Mouse (Mus musculus) midbrain, postnatal 0 days (tissue): ENCODE results near the gene Unc5a. TPM values are rescaled to one million over a fixed set of nuclear protein-coding genes. Genes with fewer than 3 reads are reported as not detected.

Experiments
- ATAC-seq: fragments of 200-750 bp; cut with Nextera tagmentation; 2 replicates; pipeline ENCODE4 v1.8.0; 2017; ENCODE audit warnings: moderate number of reproducible peaks, mild to moderate bottlenecking, moderate TSS enrichment, moderate library complexity; ENCODE audit not compliant: low FRiP score
- DNase-seq: peaks from one replicate; pipeline ENCODE4 v3.0.0-alpha.2; 2015; ENCODE audit warnings: low spot score
- H3K27ac ChIP-seq: fragments of 300-500 bp; sonication (generic); 2 replicates; pipeline ENCODE4 v1.5.1; 2014; ENCODE audit warnings: low read depth, mild to moderate bottlenecking, low read length, mixed read lengths
- H3K27me3 ChIP-seq: fragments of 300-500 bp; sonication (generic); 2 replicates; pipeline ENCODE4 v1.6.1; 2014; ENCODE audit warnings: low read length, control low read depth, mixed read lengths; ENCODE audit not compliant: insufficient read depth
- H3K36me3 ChIP-seq: fragments of 300-500 bp; sonication (generic); 2 replicates; pipeline ENCODE4 v1.6.1; 2014; ENCODE audit warnings: low read length, control low read depth, mixed read lengths; ENCODE audit not compliant: insufficient read depth
- H3K4me1 ChIP-seq: fragments of 300-500 bp; sonication (generic); 2 replicates; pipeline ENCODE4 v1.6.1; 2014; ENCODE audit warnings: mild to moderate bottlenecking, control low read depth, antibody characterized with exemption, low read length, mixed read lengths; ENCODE audit not compliant: insufficient read depth
- H3K4me2 ChIP-seq: fragments of 300-500 bp; sonication (generic); 2 replicates; pipeline ENCODE4 v1.6.1; 2014; ENCODE audit warnings: low read depth, mild to moderate bottlenecking, low read length, mixed read lengths; ENCODE audit not compliant: poor library complexity, severe bottlenecking
- H3K4me3 ChIP-seq: fragments of 300-500 bp; sonication (generic); 2 replicates; pipeline ENCODE4 v1.5.1; 2014; ENCODE audit warnings: low read depth, mild to moderate bottlenecking, low read length, moderate library complexity
- H3K9ac ChIP-seq: fragments of 300-500 bp; sonication (generic); replicated peaks from 2 replicates; pipeline ENCODE4 v1.6.1; 2014; ENCODE audit warnings: mild to moderate bottlenecking, low read length, moderate library complexity, mixed read lengths; ENCODE audit not compliant: poor library complexity, severe bottlenecking
- H3K9me3 ChIP-seq: fragments of 300-500 bp; sonication (generic); 2 replicates; pipeline ENCODE4 v1.6.1; 2016; ENCODE audit warnings: low read length, control low read depth
- CTCF ChIP-seq: IDR thresholded peaks from 2 replicates; pipeline ENCODE4 v1.5.1; 2016; ENCODE audit warnings: antibody characterized with exemption, mild to moderate bottlenecking
- WGBS: fragments of 180-500 bp; shearing (Covaris S2); extraction: QIAGEN DNeasy Blood & Tissue Kit; methylation state at CpG from one replicate; pipeline ENCODE4 v1.1.7; 2014; 5-methylcytosine and 5-hydroxymethylcytosine counted together
- polyA plus RNA-seq: library from polyadenylated mRNA; unstranded; fragments of >200 nt; fragmentation: Nextera tagmentation; extraction: Ambion mirVana; gene quantifications from 2 replicates; pipeline ENCODE4 v1.2.1, GENCODE M21; 2015
- total RNA-seq: library from RNA; depleted of rRNA; stranded (reverse); fragments of >200 nt; gene quantifications from 2 replicates; pipeline ENCODE4 v1.2.3, GENCODE M21; 2014; rRNA removed

The Unc5a gene
- total and polyA plus RNA-seq, 2 experiments from 2014 or later = 14.3 to 29.0 TPM

DNA sequence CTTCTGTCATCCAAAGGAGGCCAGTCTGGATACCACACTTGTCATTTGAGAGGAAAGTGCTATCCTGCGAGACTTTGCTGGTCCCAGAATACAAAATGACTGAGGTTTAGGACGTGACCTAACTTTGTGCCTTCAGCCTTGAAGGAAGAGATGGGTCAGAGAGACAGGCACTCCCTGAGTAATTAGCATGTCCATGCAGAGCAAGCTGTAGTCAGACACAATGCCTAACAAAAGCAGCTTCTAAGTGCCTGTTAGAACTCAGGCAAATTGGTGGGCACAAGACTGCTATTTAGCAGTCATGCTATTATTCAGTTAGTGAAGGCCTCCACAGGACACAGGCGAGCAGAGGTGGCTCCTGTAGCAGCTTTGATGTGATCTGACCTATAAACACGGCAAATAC, 73.0 kb downstream of the Unc5a start:
- DNase-seq (no peak), ATAC-seq (no peak)
- Histone ChIP-seq H3K27ac (no peak overlapping the region), H3K9me3 (no peaks in the 10 kb centered on the region), H3K27me3 (no peaks in the 10 kb centered on the region), H3K9ac (no peak overlapping the region), H3K36me3 (no peaks in the 10 kb centered on the region), H3K4me2 (no peak overlapping the region), H3K4me3 (no peak overlapping the region), H3K4me1 (no peaks in the 10 kb centered on the region)
- no peak for TF ChIP-seq CTCF
- 45% methylated on average over 4 of the region's 4 CpGs for WGBS

GRCm38 (mm10) chr13:55022715-55023114, 73.5 kb downstream of the Unc5a start:
- H3K4me3 ChIP-seq = no peak overlapping the region
- no peaks in the 10 kb centered on the region for H3K4me1 ChIP-seq
- no peaks in the 10 kb centered on the region for H3K9me3 ChIP-seq
- H3K27ac ChIP-seq = no peak overlapping the region
- ATAC-seq = no peak
- no peak for TF ChIP-seq CTCF
- H3K4me2 ChIP-seq = no peak overlapping the region
- no peak overlapping the region for H3K9ac ChIP-seq
- DNase-seq = no peak
- whole genome bisulfite sequencing = 85% methylated on average over 9 of the region's 9 CpGs
- H3K36me3 ChIP-seq = no peaks in the 10 kb centered on the region
- H3K27me3 ChIP-seq = no peaks in the 10 kb centered on the region

- DNase-seq (no peak), ATAC-seq (no peak)
- Histone ChIP-seq H3K36me3 (no peaks in the 10 kb centered on the region), H3K9me3 (no peaks in the 10 kb centered on the region), H3K27ac (no peak overlapping the region), H3K4me3 (no peak overlapping the region), H3K27me3 (no peaks in the 10 kb centered on the region), H3K4me1 (no peaks in the 10 kb centered on the region), H3K4me2 (no peak overlapping the region), H3K9ac (no peak overlapping the region)
- no peak for TF ChIP-seq CTCF
- WGBS = 83% methylated on average over 2 of the region's 2 CpGs
These were observed 75.0 kb downstream of the Unc5a start for GRCm38 (mm10) chr13:55024215-55024614.

GRCm38 (mm10) chr13:55040016-55040415, 90.8 kb downstream of the Unc5a start:
- H3K9ac ChIP-seq = no peak overlapping the region
- H3K4me1 ChIP-seq = no peaks in the 10 kb centered on the region
- H3K27ac ChIP-seq = no peak overlapping the region
- H3K36me3 ChIP-seq = no peaks in the 10 kb centered on the region; the same call in 1 of the 2 replicates
- H3K27me3 ChIP-seq = no peaks in the 10 kb centered on the region
- 96% methylated on average over 2 of the region's 2 CpGs for WGBS
- TF ChIP-seq CTCF = no peak
- ATAC-seq (no peak), DNase-seq (no peak)
- H3K4me2 ChIP-seq = no peak overlapping the region
- no peaks in the 10 kb centered on the region for H3K9me3 ChIP-seq
- no peak overlapping the region for H3K4me3 ChIP-seq

DNA sequence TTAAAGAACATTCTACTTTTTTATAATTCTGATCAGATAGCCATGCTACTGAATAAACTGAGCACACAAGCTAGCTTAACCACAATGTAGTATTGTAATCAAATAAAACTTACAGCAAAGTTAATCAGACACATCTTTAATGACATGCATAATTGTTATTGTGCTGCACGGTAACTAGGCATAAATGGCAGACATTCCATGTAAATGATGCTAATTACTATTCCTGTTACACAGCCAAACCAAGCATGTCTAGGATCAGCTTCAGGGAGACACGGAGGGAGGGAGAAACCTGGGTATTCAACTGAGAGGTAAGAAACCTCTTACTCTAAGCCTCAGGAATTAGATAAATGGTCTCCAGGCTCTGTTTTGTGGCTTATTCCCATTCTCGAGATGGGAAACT, 98.5 kb downstream of the Unc5a start:
- Histone ChIP-seq H3K27ac (no peak overlapping the region), H3K36me3 (no peaks in the 10 kb centered on the region), H3K4me3 (no peak overlapping the region), H3K9me3 (no peaks in the 10 kb centered on the region), H3K27me3 (no peaks in the 10 kb centered on the region), H3K4me1 (no peaks in the 10 kb centered on the region), H3K9ac (no peak overlapping the region), H3K4me2 (no peak overlapping the region)
- no peak for TF ChIP-seq CTCF
- 49% methylated on average over 3 of the region's 3 CpGs for WGBS
- DNase-seq = no peak
- no peak for ATAC-seq

Other genes starting within 250 kb of the Unc5a start
- 0.33 and 0.52 TPM in 2 replicates for gene Cdhr2, start 247.9 kb upstream of the Unc5a start, total RNA-seq
- gene Cdhr2, start 247.9 kb upstream of the Unc5a start, polyA plus RNA-seq = 0.65 and 0.84 TPM in 2 replicates
- 167 and 170 TPM in 2 replicates for gene Gprin1, start 199.5 kb upstream of the Unc5a start, total RNA-seq
- gene Gprin1, start 199.5 kb upstream of the Unc5a start, polyA plus RNA-seq = 21.7 and 23.0 TPM in 2 replicates
- 84.6 and 90.6 TPM in 2 replicates for gene Sncb, start 182.8 kb upstream of the Unc5a start, total RNA-seq
- 213 and 233 TPM in 2 replicates for gene Sncb, start 182.8 kb upstream of the Unc5a start, polyA plus RNA-seq
- gene Eif4e1b, start 165.4 kb upstream of the Unc5a start, total RNA-seq = not detected in 2 replicates
- gene Eif4e1b, start 165.4 kb upstream of the Unc5a start, polyA plus RNA-seq = not detected in 2 replicates
- gene Tspan17, start 160.0 kb upstream of the Unc5a start, total RNA-seq = 43.4 and 58.1 TPM in 2 replicates
- gene Tspan17, start 160.0 kb upstream of the Unc5a start, polyA plus RNA-seq = 100 and 115 TPM in 2 replicates
- gene Hk3, start 72.0 kb downstream of the Unc5a start, total RNA-seq = 1.0 and 1.7 TPM in 2 replicates
- 0.79 and 0.80 TPM in 2 replicates for gene Hk3, start 72.0 kb downstream of the Unc5a start, polyA plus RNA-seq
- 10.5 and 10.7 TPM in 2 replicates for gene Uimc1, start 150.9 kb downstream of the Unc5a start, total RNA-seq
- 12.8 and 13.3 TPM in 2 replicates for gene Uimc1, start 150.9 kb downstream of the Unc5a start, polyA plus RNA-seq
- gene Zfp346, start 155.9 kb downstream of the Unc5a start, total RNA-seq = 32.8 and 36.8 TPM in 2 replicates
- 24.2 and 24.8 TPM in 2 replicates for gene Zfp346, start 155.9 kb downstream of the Unc5a start, polyA plus RNA-seq
- not detected in 2 replicates for gene Gm17617, start 184.1 kb downstream of the Unc5a start, total RNA-seq
- not detected in 2 replicates for gene Gm17617, start 184.1 kb downstream of the Unc5a start, polyA plus RNA-seq
- gene Fgfr4, start 203.2 kb downstream of the Unc5a start, total RNA-seq = 0.44 and 0.61 TPM in 2 replicates
- 0.52 and 0.63 TPM in 2 replicates for gene Fgfr4, start 203.2 kb downstream of the Unc5a start, polyA plus RNA-seq